Mouse (Mus musculus) adrenal gland, postnatal 14 days (tissue): ENCODE results near the gene Tbx15. TPM values are rescaled to one million over a fixed set of nuclear protein-coding genes. Genes with fewer than 3 reads are reported as not detected.
A peak's percentile ranks its signal among the peaks of the same experiment; 100 is the strongest.
"Not testable (repeated sequence)": the region's sequence is repeated elsewhere in the genome, so short reads cannot be mapped to it uniquely, and the experiment has no call there.

Source experiments
- DNase-seq: peaks from one replicate; pipeline ENCODE4 v3.0.0; 2021; ENCODE audit warnings: mixed read lengths
- total RNA-seq: library from RNA; stranded (reverse); gene quantifications from 2 replicates; pipeline ENCODE4 v1.2.3, GENCODE M21; 2021

Tbx15 gene
- total RNA-seq, 1 experiment from 2014 or later = 0.44 TPM

DNA sequence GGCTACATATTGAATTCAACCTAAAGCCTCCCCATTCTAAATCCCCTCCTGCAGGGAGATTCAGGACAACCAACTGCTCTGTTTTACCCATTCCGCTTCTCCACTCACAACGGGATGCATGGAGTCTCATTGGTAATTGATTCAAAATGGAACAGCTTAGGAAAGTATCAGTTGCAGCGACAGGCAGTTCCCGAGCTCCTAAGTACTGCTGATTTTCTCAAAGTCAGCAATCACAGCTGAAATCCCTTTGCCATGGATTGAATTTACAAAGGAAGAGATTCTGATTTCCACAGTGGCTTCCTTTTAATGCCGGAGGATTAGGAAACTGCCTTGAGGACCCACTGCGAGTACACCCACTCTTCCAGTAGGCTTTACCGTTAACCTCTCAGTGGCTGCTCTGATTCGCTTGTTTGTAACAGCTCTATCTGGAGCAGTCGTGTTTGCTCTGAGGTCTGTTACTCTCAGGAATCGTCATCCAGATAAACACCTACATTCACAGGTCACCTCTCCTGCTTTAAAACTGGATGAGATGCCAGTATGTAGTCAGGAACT, 26.6 kb downstream of the Tbx15 start:
- DNase-seq = no peak

DNA sequence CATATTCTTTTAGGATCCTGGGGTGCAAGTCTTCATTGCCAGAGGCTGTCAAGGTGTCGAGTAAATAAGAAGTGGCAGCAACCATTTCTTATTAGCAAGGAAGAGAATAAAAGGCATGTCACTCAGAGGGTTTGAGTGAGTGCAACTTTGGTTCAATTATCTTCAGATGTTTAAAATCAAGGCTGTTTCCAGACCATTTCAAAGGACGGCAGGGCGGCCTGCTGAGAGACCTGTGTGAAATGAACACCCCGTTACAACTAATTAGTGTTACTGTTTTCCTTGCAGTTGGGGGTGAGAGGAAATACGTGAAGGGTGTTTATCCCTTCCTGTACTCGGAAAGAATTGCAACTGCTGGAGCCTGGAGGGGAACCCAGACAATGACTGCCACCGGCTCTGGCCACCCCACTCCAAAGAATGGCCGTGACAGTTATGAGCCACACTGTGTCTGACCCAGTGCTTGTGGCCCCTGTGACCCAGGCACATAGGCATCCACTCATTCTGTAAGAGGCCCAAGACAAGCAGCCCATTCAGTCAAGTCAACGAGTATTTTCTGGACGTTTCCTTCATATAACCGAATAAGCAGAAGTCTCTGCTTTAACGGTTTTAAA, 37.9 kb downstream of the Tbx15 start:
- no peak for DNase-seq

DNA sequence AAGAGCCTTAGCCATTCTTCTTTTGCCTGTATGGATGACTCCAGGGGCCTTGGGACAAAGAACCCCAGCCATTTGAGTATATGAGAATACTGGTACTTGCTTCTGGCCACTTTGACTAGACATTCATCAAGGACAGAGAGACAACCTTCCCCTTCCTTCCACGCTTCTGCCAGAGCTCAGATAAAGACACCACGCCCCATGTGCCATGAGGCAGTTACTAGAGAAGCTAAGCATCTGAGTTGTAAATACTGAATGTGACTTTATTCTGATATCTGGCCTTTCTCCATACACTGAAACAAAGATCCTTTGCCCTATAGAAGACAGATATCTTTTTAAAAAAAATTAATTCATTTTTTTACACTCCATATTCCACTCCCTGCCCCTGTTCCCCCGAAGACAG, 39.5 kb downstream of the Tbx15 start:
- DNase-seq = no peak

DNA sequence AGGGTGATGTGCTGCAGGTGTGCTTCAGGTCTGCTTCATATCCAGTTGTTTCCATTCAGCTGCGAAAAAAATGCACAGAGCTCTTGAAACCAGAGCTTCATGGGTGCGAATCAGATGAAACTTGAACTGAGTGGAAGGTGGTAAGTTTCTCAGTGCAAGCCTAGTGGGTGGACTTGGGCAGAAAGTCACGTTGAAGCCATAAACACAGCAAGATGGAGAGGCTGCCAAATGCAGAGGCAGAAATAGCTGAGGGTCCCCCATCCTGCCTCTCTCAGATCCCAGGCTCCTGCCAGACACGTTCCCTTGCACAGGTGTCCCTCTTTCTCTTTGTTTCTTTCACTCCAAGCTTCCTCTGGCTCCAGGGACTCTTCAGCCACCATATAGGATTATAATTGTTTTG, 41.3 kb downstream of the Tbx15 start:
- DNase-seq = no peak

DNA sequence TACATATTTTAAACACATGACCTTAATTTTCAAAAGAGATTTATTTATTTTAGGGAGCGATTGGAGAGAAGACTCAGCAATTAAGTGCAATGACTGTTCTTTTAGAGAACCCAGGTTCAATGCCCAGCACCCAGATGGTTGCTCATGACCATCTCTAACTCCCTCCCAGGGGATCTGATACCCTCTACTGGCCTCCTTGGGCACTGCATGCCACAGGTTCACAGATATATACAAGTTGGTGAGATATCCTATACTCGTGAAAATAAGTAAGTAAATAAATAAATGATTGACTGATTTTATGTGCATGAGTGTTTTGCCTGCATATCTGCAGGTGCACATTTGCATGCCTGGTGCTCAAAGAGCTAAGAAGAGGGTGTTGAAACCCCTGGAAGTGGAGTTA, 48.1 kb downstream of the Tbx15 start:
- peak; percentile 7 for DNase-seq

DNA sequence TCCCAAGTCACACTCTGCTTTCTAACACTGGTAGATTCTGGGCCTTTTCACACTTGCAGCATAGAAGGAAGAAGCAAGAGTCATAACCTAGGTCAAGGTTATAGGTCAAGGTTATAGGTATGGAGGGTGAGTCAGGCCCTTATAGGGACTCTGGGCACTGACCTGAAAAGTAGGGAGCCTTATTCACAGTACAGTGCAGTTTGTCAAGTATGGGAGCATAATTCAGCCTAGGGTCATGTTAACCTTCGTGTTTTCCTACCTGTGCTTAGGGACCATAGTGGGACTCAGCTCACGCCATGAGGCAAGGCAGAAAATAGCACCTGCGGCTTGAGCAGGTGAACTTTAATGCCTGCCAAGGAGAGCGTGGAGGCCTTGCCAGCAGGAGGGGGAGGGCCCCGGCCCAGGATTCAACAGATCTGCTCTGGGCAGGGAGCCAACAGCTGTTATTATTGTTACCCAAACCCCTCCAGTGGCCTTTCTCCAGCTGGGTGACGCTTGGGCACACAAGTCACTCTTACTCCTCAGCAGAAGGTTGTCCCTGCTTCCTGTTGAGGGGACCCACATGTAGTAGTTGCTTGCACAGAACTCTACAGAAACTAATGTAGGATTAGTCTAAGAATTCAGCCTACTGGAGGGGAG, 50.0 kb downstream of the Tbx15 start:
- DNase-seq = peak; percentile 33

DNA sequence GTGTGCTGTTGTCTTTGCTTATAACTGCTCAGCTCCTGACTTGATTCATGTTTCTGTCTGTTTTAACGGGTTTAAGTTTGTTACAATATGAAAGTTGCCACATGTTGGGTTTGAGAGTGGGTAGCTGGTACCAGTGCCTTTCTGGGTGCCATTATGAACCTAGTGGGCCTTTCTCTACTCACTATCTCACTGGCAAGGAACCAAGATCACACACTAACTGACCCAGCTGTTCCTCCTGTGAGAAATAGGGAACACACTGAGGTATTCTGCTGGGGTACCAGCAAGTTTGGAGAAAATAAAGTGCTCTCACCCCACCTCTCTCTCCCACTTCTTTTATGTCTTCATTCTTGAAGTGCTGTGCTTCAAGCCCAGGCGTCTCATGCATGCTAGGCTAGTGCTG, 50.7 kb downstream of the Tbx15 start:
- DNase-seq = no peak

DNA sequence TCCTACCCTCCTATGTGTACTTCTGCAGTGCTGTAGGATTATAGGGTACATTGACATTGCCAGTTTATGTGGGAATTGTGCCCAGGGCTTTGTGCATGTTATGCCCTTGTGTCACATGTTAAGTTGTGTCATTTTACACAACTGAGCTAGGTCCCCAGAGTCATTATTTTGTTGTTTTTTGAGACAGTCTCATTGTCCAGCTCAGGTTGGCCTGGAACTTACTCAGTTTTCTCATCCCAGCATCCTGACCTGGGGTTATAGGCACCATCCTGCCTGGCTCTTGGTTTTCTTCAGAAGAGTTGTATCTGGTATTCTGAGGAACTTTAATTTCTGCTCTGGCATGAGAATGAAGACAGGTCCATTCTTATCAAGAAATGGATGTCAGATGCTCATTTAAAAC, 51.2 kb downstream of the Tbx15 start:
- DNase-seq = no peak

DNA sequence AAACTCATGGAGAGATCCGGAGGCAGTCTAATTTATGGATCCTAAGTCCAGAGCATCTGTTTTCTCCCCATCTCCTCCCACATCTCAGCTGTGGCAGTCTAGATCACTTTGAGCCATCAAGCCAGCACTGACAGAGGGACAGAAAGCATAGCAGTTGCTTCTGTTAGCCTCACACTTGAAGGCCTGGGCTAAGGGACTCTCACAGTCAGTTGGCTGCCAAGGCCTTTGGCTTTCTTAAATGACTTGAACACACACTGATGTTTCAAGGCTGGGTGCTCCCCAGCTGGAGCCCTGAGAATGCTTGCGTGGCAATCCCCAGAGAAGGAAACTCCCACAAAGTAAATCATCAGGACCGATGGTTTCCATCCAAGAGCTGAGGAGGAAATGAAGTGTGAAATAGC, 52.4 kb downstream of the Tbx15 start:
- no peak for DNase-seq

DNA sequence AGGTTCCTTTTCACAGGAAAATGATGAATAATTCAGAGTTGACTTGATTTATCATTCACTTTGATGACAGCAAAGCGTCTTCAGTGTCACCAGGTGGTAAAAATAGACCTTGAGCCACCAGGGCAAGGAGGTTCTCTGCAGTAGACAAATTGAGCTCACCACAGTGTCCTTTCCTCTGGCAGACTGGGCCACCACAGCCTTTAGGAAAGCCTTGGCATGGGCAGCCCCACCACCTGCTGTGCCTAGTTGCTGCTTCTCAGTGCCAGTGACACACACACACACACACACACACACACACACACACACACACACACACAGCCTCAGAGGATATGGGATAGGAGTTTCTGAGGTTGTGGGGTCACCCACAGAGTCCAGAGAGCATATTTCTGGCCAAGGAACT, 54.0 kb downstream of the Tbx15 start:
- not testable (repeated sequence) for DNase-seq

DNA sequence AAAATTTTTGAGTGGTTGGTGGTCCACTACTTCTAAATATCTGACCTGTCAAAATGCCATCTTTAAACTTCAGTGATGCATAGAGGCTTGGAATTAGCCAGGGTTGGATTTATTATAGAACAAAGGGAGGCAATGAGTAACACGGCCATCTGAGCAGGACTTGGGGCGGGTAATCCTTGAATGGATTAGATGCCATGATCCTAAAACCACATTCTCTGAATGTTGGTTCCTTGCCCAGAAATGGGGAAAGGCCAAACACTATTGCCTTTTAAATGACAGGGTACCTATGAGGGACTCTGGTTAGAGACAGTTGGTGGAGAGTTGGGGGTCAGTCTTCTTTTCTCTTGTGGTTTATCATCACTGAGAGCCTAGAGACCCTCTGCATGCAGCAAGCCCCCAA, 55.1 kb downstream of the Tbx15 start:
- DNase-seq = no peak

DNA sequence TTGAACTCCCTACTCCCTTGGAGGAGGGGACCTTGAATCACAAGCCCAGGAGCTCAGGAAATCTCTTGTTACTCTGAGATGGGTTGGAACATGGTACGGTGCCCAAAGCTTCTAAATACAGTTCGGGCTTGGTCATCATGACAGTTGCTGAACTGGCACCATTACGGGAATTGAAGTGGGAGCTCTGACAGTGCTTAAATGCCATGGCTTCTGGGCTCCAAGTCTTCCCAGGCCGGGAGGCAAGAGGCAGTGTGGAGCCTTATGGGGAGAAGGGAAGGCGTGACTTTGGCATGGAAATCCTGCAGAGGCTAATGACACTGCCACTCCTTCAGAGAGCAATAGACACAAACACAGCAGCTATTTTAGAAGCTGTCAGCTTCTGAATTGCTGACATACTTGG, 56.0 kb downstream of the Tbx15 start:
- DNase-seq = no peak

DNA sequence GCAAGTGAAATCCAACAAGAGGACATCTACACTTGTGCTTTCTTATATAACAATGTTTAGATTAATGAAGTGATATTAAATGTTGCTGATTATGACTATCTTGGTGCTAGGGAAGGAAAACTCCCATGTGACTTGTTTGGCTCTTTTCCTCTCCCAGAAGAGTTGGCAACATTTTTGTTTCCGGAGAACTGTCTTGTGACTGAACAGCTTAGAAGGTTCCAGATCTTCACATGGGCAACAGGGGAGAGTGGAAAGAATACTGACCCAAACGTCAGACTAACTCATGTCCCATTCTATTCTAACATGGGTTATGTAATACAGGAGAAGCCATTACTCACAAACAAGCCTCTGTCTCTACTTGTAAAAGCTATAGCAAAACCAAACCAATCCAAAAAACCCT, 60.7 kb downstream of the Tbx15 start:
- DNase-seq = no peak

DNA sequence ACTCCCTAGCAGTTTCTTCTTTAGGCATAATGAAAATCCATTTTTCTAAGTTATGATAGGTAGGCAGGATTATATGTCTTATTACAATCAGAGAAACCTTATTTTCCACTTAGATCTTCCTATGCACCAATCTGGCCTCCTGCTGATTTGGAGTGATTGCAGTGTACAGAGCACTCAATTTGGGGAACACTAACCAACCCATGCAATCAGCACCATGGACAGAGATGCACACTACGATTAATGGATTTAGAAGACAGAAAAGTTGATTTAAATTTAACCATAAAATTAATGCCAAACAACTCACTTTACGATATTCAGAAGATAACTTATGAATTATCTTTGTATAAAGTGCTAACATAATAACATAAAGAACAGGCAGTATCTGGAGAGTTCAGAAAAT, 70.7 kb downstream of the Tbx15 start:
- DNase-seq = peak; percentile 37

DNA sequence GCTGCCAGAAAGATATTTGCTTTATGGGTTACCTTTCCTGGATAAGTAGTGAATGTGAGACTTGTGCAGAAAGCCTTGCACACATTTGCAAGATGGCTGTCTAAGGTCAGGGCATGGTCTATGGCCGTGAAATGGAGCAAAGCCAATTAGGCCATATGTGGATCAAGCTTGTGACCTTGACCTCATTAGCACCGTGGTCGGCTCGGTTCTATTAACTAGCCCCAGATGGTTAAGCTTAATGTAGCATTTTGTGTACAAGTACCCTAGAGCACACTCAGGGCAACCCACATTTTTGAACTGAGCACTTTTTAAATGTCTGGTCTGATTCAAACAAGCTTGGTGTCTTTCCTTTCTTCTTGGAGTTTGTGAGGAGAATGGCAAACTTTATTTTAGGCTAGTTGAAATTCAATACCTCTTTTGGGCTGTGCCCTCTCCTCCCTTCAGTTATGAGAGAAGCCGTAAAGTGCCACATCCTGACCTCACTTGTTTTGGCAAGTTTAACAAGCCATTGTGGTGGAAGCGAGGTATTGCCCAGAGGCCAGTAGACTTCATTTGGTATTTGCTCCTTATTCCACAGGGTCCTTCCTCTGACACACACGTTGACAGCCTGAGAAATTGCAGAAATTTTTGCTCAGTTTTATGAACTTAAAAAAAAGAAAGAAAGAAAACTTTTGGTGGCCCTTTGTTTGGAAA, 71.9 kb downstream of the Tbx15 start:
- DNase-seq = no peak

DNA sequence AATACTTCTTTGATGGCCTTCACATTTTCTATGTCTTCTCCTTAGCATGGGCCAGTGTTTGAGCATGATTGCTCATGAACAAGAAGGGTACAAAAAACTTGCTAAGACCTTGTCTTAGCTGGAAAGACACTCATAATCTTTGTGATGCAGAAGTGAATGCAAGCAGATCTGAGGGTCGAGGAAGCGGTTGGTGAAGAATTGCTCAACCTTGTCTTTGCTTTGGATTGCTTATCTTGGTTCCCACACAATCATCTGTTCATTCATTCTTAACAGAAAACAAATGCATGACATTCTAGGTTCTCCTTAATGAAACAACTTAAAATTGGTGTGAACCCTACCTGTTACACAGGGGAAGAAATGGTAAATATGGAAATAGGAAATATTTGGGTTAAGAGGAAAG, 82.2 kb downstream of the Tbx15 start:
- no peak for DNase-seq

DNA sequence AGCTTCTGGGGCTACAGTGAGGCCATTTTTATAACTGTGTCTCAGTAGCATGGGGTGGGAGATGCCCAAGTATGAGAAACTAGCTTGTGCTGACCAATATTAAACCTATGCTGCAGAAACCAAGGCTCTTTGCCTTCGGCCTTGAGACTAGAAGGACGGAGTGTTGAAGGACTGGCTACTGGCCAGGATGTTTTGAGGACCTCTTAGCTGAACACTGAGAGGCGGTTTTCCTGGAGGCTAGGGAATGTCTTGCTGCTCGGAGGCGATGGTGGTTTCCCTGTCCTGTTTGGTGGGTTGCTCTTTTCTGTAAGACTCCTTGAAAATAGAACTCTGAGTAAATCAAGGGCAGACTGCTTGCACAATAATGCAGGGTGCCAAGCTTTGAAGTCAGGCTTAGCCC, 89.1 kb downstream of the Tbx15 start:
- peak; percentile 40 for DNase-seq

DNA sequence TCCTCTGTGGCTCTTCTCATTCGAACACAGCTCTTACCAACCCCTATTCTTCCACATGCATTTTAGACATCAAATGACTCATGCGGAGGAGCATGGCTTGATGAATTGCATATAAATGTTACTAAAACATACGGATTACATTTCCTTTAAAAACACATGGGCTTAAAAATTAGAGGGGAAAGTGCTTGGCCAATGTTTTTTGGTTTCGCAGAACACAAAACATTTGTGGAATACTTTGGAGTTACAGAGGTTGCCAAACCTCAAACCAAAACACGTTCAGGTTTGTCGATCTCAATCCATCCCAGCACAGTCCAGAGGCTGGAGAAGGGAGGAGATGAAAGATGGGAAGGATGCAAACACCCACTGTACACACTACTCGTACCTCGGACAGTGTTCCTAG, 90.9 kb downstream of the Tbx15 start:
- DNase-seq = no peak

DNA sequence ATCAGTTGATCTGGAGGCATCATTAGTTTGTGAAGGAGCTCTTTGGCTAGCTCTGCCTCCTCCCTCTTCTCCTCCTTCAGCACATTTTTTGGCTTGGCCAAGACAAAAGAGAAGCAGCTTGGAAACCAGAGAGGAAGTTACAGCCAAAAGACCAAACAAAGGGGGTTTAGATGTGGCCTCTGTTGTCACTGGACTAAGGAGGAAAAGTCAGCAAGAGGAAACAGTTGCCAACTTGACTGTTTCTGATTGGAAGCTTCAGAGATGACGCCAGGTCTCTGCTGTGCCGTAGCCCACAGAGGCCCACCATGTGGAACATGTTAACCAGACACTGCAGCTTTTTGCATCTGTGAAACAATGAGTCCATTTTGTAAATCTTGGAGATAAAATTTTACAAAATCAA, 96.7 kb downstream of the Tbx15 start:
- DNase-seq = no peak

DNA sequence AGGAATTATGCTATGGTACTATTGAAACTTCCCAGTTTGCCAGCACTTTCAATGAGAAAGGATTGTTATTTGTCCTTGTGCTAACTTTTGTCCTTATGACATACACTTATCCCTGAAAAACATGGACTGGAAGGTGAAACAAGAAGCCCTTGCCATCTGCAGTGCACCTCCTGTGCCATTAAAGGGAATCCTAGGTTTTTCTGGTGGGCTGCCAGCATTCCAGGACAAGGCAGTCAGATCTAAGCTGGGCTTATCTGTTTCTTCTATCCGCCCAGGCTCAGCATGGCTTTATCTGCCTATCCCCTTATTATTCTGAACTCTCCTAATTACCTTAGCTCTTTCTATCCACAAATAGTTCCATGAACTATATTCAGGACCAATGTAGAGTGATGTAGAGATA, 98.6 kb downstream of the Tbx15 start:
- DNase-seq = no peak

DNA sequence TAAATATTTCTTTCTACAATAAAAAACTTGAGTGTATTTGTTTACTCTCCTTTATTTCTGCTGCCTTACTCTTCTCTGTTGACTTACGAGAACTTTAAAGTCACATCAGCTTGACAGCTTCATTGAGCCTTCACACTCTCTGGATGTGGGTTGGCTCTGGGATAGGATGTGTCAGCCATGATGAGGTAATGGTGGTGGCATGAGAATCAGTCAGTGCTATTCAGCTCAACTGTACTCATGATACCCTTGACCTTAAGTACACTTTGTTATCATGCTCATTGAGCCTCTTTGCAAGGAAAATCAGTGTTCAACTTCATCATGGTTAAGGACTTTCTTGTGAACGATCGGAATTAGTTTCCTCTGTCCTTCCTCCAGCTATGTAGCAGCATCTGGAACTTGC, 99.8 kb downstream of the Tbx15 start:
- peak; percentile 9 for DNase-seq

DNA sequence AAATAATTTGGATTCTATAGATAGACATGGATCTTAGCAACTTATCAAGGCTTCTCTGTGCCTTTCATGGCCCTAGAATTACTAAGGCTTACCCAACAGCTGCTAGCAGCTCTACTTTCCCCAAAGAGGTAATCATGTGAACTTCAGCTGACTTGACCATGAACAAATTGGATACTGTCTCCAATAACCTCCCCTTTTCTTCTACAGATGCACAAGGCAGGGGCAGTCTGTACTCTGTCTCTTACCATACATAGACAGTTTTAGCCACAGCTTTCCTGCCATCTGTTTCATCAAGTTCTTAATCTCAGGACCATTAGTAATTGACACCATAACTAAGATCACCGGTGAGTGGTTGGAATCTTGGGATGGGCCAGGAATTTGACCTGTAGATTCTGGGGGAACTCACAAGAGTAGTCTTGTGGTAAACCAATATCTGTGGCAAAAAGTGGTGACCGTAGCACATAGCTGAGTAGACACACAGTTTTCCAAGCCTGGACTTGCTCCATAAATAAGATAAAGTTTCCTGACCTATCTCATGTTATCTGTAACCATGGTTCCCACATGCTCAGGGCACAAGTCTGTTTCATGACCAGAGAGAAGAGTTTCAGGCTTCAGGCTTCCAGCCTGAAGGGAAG, 139.6 kb downstream of the Tbx15 start:
- DNase-seq = no peak

DNA sequence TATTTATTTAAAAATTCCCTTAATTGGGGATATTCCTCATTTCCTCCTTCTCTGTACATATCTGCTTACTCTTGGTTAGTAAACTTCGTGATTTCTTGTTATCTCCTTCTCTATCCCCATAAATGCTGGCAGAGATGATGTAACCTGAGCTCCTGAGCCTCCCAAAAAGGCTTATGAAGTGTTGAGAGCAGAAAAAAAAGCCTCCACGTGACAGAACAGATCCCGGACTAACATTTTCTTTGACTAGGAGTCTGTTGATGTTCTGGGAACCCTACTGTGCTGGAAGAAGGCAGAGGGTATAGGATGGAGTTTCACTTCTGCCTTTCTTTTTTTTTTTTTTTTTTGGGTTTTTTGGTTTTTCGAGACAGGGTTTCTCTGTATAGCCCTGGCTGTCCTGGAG, 146.9 kb downstream of the Tbx15 start:
- no peak for DNase-seq
